In the genomic region with DNA sequence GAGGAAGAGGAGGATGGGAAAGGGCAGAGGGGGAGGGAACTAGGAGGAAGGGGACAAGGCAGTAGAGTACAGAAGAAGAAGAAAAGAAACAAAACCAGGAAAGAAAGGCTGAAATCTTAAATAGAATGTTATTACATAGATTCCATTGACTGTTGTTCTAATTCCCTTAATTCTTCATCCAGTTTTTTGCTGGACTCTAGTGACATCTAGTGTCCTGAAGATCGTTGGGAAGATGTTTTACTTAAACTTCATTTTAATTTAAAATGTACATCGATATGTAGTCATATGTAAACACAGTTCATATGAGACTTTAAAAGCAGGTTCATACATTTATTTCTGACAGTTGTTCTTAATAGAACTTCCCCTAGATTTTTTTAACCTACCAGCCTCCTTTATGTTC, we compare ENCODE assay signal across 14 mouse cellular contexts.
A peak's percentile ranks its signal among the peaks of the same experiment; 100 is the strongest.
DNase-seq lines count a peak whose midpoint lies in the region; ATAC-seq and TF ChIP-seq lines count a peak whose summit lies in the region.
"Had no signal": no experiment of that assay in that cellular context is flagged by ENCODE, and none has a peak within 500 bp of the region (broad histone marks: within the 10 kb centered on the region; RNA-seq: fewer than 3 reads in every experiment).

No protein-coding gene starts in this region.

- DNase-seq in heart, adult 2 months: no peak
- DNase-seq in heart, postnatal 36 days: no peak
- DNase-seq in lung, embryonic 14.5 days: peak; percentile 68
- DNase-seq in lung, postnatal 4 days: no peak
- DNase-seq in adipocyte (ENCODE audit: low spot score): peak; percentile 58
- DNase-seq in telencephalon, adult 2 months (ENCODE audit: low read depth, low spot score): peak; percentile 9
- no peak for DNase-seq in yolk sac, embryonic 10.5 days (ENCODE audit: low spot score)
- DNase-seq: adrenal gland, postnatal 14 days; heart, postnatal 14 days; kidney, adult 11 months; kidney, postnatal 4 days; liver had no signal

- H3K9me3 ChIP-seq in lung, embryonic 14.5 days (ENCODE audit: low read depth, low read length): no peaks in the 10 kb centered on the region
- H3K9me3 ChIP-seq: lung, embryonic 15.5 days; midbrain, embryonic 10.5 days had no signal

- WGBS in heart, adult 2 months: 44% methylated on average over 2 of the region's 2 CpGs
- 39% methylated on average over 2 of the region's 2 CpGs for WGBS in lung, embryonic 14.5 days

- no peaks in the 10 kb centered on the region for H3K79me2 ChIP-seq in heart, adult 2 months (replicated peaks; ENCODE audit: control insufficient read depth, insufficient read depth, low read length)

- H3K27ac ChIP-seq in heart, adult 2 months: no peak overlapping the region
- H3K27ac ChIP-seq in lung, embryonic 14.5 days (ENCODE audit: low read depth): no peak overlapping the region
- H3K27ac ChIP-seq: lung, embryonic 15.5 days; midbrain, embryonic 10.5 days had no signal

- no peak overlapping the region for H3K9ac ChIP-seq in heart, adult 2 months (ENCODE audit: low read depth, low read length)
- no peak overlapping the region for H3K9ac ChIP-seq in lung, embryonic 14.5 days
- H3K9ac ChIP-seq: lung, embryonic 15.5 days had no signal

- intact Hi-C loops in heart, adult 2 months (cut with DNase I): no loop called here
- intact Hi-C loops in heart, postnatal 36 days (cut with DNase I): no loop called here

- no peak overlapping the region for H3K4me2 ChIP-seq in lung, embryonic 14.5 days
- H3K4me2 ChIP-seq: lung, embryonic 15.5 days had no signal

- TF ChIP-seq EP300 in heart, adult 2 months (IDR thresholded peaks at IDR 0.05; ENCODE audit: insufficient read depth, low read depth, low read length): no peak

- no peak overlapping the region for H3K4me3 ChIP-seq in heart, adult 2 months
- no peak overlapping the region for H3K4me3 ChIP-seq in lung, embryonic 14.5 days (ENCODE audit: low read depth, low read length)
- H3K4me3 ChIP-seq: lung, embryonic 15.5 days; midbrain, embryonic 10.5 days had no signal

- no peak for ATAC-seq in lung, embryonic 14.5 days (ENCODE audit: insufficient read depth)

- no peaks in the 10 kb centered on the region for H3K36me3 ChIP-seq in heart, adult 2 months (ENCODE audit: control insufficient read depth, insufficient read depth, low read length)
- H3K36me3 ChIP-seq in lung, embryonic 14.5 days (ENCODE audit: insufficient read depth): no peaks in the 10 kb centered on the region
- H3K36me3 ChIP-seq: lung, embryonic 15.5 days; midbrain, embryonic 10.5 days had no signal

- TF ChIP-seq POLR2A in heart, adult 2 months (IDR thresholded peaks at IDR 0.05; ENCODE audit: insufficient read depth, low read depth, low read length): no peak

- peak; percentile 21; the same call in 1 of the 2 replicates for TF ChIP-seq CTCF in heart, adult 2 months (IDR thresholded peaks at IDR 0.05)
- peak; percentile 41; the same call in 1 of the 2 replicates for TF ChIP-seq CTCF in lung, embryonic 14.5 days (IDR thresholded peaks at IDR 0.05; ENCODE audit: low read depth)

- no peaks in the 10 kb centered on the region for H3K27me3 ChIP-seq in heart, adult 2 months (ENCODE audit: control insufficient read depth, insufficient read depth, low read length)
- H3K27me3 ChIP-seq in lung, embryonic 14.5 days (ENCODE audit: insufficient read depth, low read length): no peaks in the 10 kb centered on the region
- H3K27me3 ChIP-seq: lung, embryonic 15.5 days had no signal

- no peaks in the 10 kb centered on the region for H3K4me1 ChIP-seq in heart, adult 2 months (ENCODE audit: control insufficient read depth, insufficient read depth, low read length)
- no peaks in the 10 kb centered on the region for H3K4me1 ChIP-seq in lung, embryonic 14.5 days (ENCODE audit: insufficient read depth)
- H3K4me1 ChIP-seq: lung, embryonic 15.5 days; midbrain, embryonic 10.5 days had no signal

Comparison
In these comparisons a context has a peak if more than half of its experiments do, and no peak if none do; other contexts are left out.
1. DNase-seq: peak in lung, embryonic 14.5 days (single experiment), adipocyte (single experiment) and telencephalon, adult 2 months (single experiment); none in heart, adult 2 months (0 of 2), heart, postnatal 36 days (0 of 2), lung, postnatal 4 days (0 of 2) and yolk sac, embryonic 10.5 days (single experiment).